Mouse (Mus musculus) cerebellum, adult 11-12 months (tissue): Measurements from ENCODE around the gene Srxn1.

Experiments used
- DNase-seq: peaks from one replicate; pipeline ENCODE4 v3.0.0; 2022

Gene Srxn1

DNA sequence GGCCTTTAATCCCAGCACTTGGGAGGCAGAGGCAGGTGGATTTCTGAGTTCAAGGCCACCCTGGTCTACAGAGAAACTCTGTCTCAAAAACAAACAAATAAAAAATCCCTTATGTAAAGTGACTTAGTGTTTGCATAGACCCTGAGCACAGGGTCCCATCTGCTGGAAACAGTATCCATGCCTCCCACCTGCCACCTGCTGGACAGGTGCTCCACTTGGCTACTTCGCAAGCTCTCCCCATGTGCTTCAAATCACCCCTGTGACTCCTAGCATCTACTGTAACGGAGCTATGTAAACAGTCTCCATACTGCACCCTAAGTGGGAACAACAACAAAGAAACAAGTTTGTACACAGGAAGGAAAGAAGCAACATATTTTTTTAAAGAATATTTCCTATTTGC is 23.3 kb downstream of the Srxn1 start:
- no peak for DNase-seq

- DNase-seq: no peak
Measured at GRCm38 (mm10) chr2:152129778-152130177, 24.5 kb downstream of the Srxn1 start.

- DNase-seq: no peak
Measured at GRCm38 (mm10) chr2:152132016-152132415, 26.7 kb downstream of the Srxn1 start.

DNA sequence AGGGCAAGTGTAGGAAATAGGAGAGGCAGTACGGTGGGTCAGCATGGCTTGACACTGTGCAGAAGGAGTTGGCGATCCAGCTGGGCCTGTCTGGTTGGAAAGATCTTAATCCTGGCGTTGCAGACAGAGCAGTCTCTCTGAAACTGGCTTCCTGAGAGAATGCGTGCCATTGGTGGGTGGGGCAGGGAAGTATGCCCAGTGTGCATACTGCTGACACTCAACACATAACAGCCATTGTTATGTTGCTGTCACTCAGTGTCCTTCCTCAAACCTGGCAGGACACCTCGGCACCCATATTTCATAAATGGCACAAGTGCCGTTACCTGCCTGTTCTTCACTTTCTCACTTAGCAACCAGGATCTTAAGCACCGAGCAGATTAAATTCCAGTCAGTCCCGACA is 27.4 kb downstream of the Srxn1 start:
- DNase-seq: no peak

DNA sequence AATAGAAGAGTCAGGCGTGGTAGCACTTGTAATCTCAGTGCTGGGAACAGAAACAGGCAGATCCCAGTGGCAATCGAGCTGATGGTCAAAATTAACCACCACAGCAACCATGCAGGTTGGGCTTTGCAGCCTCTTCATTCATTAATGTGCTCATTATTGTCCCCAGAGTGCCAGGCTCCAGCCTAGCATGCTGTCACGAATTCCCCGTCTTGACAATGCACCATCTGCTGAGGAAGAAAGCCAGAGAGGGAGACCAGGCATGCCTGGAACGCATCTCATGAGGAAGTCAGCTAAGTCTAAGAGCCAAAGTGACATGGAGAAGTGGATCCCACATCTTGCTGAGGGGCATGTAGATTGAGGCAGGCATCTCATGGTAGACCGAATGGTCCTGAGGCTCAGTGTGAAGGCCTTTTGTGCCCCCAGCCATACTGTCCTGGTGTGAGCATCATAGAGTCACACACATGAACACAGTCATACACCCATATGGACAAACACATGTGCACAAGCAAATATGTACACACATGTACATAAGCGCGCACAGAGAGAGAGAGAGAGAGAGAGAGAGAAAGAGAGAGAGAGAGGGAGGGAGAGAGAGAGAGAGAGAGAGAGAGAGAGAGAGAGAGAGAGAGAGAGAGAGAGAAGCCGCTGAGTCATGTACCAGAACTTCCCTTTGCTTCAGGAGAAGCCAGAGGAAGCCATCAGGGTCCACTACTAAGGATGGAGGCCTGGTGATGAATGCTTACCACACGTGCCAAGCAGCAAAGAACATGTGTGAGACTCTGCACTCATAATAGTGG is 34.1 kb downstream of the Srxn1 start:
- DNase-seq: no peak

DNA sequence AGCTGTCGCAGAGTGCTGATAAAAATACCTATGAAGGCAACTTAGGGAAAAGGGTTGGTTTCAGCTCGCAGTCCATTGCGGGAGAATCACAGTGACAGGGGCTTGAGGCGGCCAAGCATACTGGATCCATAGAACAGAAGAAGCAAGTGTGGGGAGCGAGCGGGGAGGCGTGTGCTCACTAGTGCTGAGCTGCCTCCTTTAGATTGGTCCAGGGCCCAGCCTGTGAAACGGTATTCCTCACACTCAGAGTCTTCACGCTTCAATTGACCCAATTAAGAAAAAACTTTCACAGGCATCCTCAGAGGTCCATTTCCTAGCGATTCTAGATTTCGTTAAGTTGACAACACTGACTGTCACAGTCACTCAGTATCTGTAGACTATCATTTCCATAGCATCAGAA is 35.6 kb downstream of the Srxn1 start:
- DNase-seq: no peak

DNA sequence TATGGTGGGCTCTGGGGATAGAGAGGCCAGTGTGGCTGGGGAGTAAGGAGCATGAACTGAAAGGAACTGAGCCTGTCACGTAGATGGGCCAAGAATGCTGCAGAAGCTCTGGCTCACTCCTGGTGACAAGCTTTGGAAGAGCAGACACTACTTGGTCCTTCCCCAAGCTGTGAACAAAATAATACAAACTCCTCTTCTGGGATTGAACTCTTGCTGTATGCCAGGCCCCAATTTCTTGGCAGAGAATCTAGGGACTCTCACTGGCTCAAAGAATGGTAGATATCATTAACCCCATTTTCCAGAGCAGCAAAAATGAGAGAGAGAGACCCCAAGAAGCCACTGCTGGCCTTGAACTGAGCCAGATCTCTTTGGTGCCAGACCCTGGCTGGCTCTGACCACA is 36.2 kb downstream of the Srxn1 start:
- no peak for DNase-seq

- DNase-seq: no peak
Measured at GRCm38 (mm10) chr2:152142046-152142445, 36.7 kb downstream of the Srxn1 start.

GRCm38 (mm10) chr2:152142571-152142970 is 37.3 kb downstream of the Srxn1 start:
- DNase-seq: no peak

DNA sequence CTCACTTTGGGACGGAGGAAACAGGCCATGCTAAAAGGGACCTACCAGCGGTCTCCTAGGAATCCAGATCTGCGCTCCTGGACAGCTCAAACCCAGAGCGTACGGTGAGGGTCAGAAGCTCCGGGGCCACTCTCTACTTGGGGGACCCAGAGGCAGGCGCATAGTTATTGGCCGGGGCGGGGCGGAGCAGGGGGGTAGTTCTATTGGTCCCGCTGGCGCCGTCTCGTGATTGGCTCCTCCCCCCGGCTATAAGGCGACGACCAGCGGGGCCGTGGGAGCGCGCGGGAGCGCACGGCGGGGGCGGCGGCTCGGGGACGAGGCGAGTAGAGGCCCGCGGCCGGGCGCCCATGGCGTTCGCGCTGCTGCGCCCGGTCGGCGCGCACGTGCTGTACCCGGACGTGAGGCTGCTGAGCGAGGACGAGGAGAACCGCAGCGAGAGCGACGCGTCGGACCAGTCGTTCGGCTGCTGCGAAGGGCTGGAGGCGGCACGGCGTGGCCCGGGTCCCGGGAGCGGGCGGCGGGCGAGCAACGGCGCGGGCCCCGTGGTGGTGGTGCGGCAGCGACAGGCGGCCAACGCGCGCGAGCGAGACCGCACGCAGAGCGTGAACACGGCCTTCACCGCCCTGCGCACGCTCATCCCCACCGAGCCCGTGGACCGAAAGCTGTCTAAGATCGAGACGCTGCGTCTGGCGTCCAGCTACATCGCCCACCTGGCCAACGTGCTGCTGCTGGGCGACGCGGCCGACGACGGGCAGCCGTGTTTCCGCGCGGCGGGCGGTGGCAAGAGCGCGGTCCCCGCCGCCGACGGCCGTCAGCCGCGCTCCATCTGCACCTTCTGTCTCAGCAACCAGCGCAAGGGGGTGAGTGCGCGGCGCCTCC is 38.2 kb downstream of the Srxn1 start, which contains the start of gene Tcf15:
Gene Tcf15, plus strand, starts transcription at position 283 of the 879 bp plus-strand sequence.
- no peak for DNase-seq

DNA sequence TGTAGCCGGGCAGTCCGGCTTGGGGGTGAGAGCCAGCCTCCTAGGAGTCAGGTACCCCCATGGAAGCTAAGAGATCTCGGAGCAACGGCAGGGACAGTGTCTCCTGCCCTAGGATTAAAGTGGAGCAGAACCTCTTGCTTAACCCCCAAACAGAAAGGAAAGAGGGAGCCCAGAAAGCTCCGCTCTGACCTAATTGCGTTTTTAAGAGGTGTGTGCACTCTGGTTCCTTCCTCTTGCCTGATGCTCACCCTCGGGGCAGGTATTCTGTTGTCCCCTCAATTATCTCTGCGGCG is 38.8 kb downstream of the Srxn1 start:
- no peak for DNase-seq

- no peak for DNase-seq
Measured at GRCm38 (mm10) chr2:152144501-152144900, 39.2 kb downstream of the Srxn1 start.

DNA sequence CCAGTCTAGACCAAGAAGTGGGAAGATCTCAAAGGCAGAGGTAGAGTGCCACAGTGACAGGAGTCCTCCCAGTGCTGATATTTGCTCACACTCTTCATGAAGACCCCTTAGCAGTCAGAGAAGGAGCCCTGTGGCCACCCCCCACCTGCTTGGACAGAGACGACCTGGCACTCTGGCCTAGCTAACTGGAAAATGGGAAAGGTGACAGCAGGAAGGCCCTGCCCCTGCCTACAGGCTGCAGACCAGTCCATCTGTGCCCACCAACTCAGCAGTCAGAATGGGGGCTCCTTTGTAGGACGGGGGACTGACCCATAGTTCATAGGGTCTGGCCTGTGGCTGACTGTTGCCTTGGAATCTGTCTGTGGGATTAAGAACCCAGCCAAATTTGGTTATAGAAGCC is 40.4 kb downstream of the Srxn1 start:
- DNase-seq: no peak

DNA sequence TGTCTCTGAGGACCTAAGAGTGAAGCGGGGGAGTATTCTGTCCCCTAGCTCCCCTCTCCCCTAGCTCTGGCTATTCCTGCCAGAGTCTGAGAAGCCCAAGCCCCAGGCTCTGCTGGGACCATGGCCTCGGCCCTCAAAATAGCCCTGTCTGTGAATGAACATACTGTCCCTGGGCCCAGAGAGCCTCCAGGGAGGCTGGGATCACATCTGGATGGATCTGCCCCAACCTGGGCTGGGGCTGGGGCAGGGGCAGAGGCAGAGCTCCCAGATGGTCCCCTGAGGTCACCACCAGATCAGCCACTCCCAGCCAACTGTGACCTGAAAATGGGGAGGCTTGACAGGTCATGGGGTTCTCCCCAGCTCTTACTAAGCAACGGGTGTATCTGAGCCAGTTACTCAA is 41.8 kb downstream of the Srxn1 start:
- DNase-seq: no peak

DNA sequence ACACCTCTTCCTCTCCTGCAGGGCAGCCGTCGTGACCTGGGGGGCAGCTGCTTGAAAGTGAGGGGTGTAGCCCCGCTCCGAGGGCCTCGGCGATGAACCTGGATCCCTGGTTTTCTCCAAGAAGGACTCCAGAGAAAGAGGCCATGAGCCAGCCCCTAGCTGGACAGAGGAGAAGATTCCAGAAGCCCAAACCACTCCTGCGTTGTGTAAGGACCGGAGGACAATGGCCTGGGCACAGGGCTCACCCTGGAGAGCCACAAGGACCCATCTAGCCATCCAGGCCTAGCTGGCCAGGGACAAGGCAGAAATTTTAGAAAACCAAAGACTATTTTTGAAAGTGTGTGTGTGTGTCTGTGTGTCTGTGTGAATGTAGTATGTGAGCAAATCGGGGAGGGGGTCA is 43.4 kb downstream of the Srxn1 start:
- DNase-seq: no peak

GRCm38 (mm10) chr2:152149891-152150290 is 44.6 kb downstream of the Srxn1 start:
- no peak for DNase-seq

DNA sequence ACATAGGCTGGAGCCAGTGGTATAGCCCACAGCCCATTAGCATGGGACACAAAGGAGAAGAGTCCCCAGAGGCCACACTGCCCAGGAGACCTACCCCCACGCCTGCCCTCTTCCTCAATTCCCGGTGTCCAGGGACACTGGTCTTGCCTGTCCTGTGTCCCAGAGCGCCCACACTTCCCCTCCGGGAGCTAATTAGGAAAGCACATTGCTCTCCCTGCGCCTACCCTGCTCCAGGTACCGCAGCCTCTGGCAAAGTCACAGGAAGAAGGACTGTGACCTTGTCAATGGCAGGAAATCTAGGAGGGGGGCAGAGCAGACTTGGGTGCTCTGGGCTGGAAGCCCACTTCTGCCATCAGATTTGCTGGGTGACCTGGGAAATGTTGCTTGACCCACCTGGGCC is 45.1 kb downstream of the Srxn1 start:
- no peak for DNase-seq

- DNase-seq: no peak
Measured at GRCm38 (mm10) chr2:152153361-152153760, 48.0 kb downstream of the Srxn1 start.

DNA sequence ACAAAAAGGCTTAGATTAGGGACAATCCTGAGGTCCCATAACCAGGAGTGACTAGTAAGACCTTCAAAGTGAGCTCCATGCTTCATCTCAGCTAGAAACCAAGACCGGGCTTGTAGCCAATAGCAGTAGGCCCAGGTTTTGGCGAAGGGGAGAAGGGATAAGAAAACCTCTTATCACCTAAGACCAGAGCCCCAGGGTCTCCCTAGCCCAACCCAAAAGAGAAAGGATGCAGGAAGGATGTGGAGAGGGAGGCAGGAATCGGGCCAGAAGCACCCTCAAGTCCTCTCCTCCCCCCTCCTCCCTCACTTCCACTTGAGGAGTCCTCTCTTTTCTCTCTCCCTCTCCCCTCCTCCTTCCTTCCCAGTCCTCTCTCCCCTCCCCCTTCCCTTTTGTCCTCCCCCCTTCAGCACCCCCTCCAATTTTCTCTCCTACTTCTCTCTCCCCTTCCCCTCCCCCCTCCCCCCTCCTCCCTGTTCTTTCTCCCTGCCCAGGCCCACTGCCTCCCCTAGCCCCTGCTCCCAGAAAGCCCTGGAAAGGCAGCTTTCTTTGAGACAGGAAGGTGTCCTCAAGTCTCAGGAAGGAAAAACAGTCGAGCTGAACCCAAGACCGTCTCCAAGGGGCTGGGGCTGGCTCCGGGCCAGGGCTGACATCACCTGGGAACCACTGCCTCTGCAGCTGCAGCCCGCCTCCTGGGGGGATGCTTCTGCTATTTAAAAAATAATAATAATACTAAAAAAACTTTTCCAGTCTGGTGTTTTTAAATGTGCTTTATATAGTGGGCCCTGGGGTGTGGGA is 50.3 kb downstream of the Srxn1 start:
- no peak for DNase-seq

- DNase-seq: no peak
Measured at GRCm38 (mm10) chr2:152156471-152156870, 51.2 kb downstream of the Srxn1 start.

GRCm38 (mm10) chr2:152159487-152159886 is 54.2 kb downstream of the Srxn1 start:
- DNase-seq: no peak
